Mouse (Mus musculus) lung, postnatal 0 days (tissue): ENCODE data around the gene Susd1. TPM values are rescaled to one million over a fixed set of nuclear protein-coding genes. Genes with fewer than 3 reads are reported as not detected.

Source experiments
- ATAC-seq: fragments of 200-750 bp; cut with Nextera tagmentation; 2 replicates; pipeline ENCODE4 v1.8.0; 2017; ENCODE audit warnings: moderate library complexity
- DNase-seq: peaks from one replicate; pipeline ENCODE4 v3.0.0-alpha.2; 2016; ENCODE audit warnings: low spot score
- H3K27ac ChIP-seq: fragments of 300-500 bp; sonication (generic); 2 replicates; pipeline ENCODE4 v1.5.1; 2014; ENCODE audit warnings: antibody characterized with exemption, mild to moderate bottlenecking, low read length, mixed read lengths
- H3K27me3 ChIP-seq: fragments of 300-500 bp; sonication (generic); replicated peaks from 2 replicates; pipeline ENCODE4 v1.6.1; 2014; ENCODE audit warnings: low read length, mixed read lengths; ENCODE audit not compliant: insufficient read depth
- H3K36me3 ChIP-seq: fragments of 300-500 bp; sonication (generic); 2 replicates; pipeline ENCODE4 v1.6.1; 2014; ENCODE audit warnings: low read length, mixed read lengths; ENCODE audit not compliant: insufficient read depth
- H3K4me1 ChIP-seq: fragments of 300-500 bp; sonication (generic); 2 replicates; pipeline ENCODE4 v1.6.1; 2014; ENCODE audit warnings: antibody characterized with exemption, low read depth, low read length, mixed read lengths; ENCODE audit not compliant: insufficient read depth
- H3K4me2 ChIP-seq: fragments of 300-500 bp; sonication (generic); replicated peaks from 2 replicates; pipeline ENCODE4 v1.6.1; 2014; ENCODE audit warnings: low read depth, mild to moderate bottlenecking, low read length, moderate library complexity, mixed read lengths
- H3K4me3 ChIP-seq: fragments of 300-500 bp; sonication (generic); 2 replicates; pipeline ENCODE4 v1.5.1; 2014; ENCODE audit warnings: low read depth, low read length
- H3K9ac ChIP-seq: fragments of 300-500 bp; sonication (generic); replicated peaks from 2 replicates; pipeline ENCODE4 v1.6.1; 2014; ENCODE audit warnings: low read depth, mild to moderate bottlenecking
- H3K9me3 ChIP-seq: fragments of 300-500 bp; sonication (generic); 2 replicates; pipeline ENCODE4 v1.6.1; 2016; ENCODE audit warnings: low read length, mixed read lengths
- CTCF ChIP-seq: IDR thresholded peaks from 2 replicates; pipeline ENCODE4 v1.5.1; 2016; ENCODE audit warnings: antibody characterized with exemption, mild to moderate bottlenecking
- EP300 ChIP-seq: IDR thresholded peaks from 2 replicates; pipeline ENCODE4 v1.6.1; 2016; ENCODE audit warnings: antibody characterized with exemption, mild to moderate bottlenecking, control low read depth
- WGBS: fragments of 180-500 bp; shearing (Covaris S2); extraction: QIAGEN DNeasy Blood & Tissue Kit; methylation state at CpG from one replicate; pipeline ENCODE4 v1.1.7; 2014; 5-methylcytosine and 5-hydroxymethylcytosine counted together
- polyA plus RNA-seq: library from polyadenylated mRNA; unstranded; fragments of >200 nt; fragmentation: Nextera tagmentation; extraction: Ambion mirVana; gene quantifications from 2 replicates; pipeline ENCODE4 v1.2.1, GENCODE M21; 2015

Gene Susd1
- polyA plus RNA-seq, 1 experiment from 2014 or later, result 1.6 TPM

- TF ChIP-seq EP300, result no peak
- no peak for TF ChIP-seq CTCF
- H3K4me2 ChIP-seq, result no peak overlapping the region
- DNase-seq (no peak), ATAC-seq (peak; percentile 41; the same call in 1 of the 2 replicates)
- H3K36me3 ChIP-seq, result no peaks in the 10 kb centered on the region
- H3K4me1 ChIP-seq, result no peaks in the 10 kb centered on the region
- no peaks in the 10 kb centered on the region for H3K9me3 ChIP-seq
- no peak overlapping the region for H3K27ac ChIP-seq
- no peak overlapping the region for H3K9ac ChIP-seq
- WGBS, result 58% methylated on average over 3 of the region's 3 CpGs
- no peak overlapping the region for H3K4me3 ChIP-seq
- no peaks in the 10 kb centered on the region for H3K27me3 ChIP-seq
These were observed 123.4 kb downstream of the Susd1 start for GRCm38 (mm10) chr4:59314939-59315552.

GRCm38 (mm10) chr4:59312945-59313344 is 125.5 kb downstream of the Susd1 start:
- H3K4me3 ChIP-seq, result no peak overlapping the region
- no peaks in the 10 kb centered on the region for H3K9me3 ChIP-seq
- ATAC-seq (no peak), DNase-seq (peak; percentile 43)
- no peak overlapping the region for H3K4me2 ChIP-seq
- no peak overlapping the region for H3K27ac ChIP-seq
- H3K9ac ChIP-seq, result no peak overlapping the region
- H3K36me3 ChIP-seq, result no peaks in the 10 kb centered on the region
- TF ChIP-seq CTCF, result no peak
- TF ChIP-seq EP300, result no peak
- WGBS, result 48% methylated on average over 7 of the region's 7 CpGs
- H3K4me1 ChIP-seq, result no peaks in the 10 kb centered on the region
- H3K27me3 ChIP-seq, result no peaks in the 10 kb centered on the region

GRCm38 (mm10) chr4:59310590-59310989 is 127.8 kb downstream of the Susd1 start:
- Histone ChIP-seq H3K27ac (no peak overlapping the region), H3K36me3 (no peaks in the 10 kb centered on the region), H3K9me3 (no peaks in the 10 kb centered on the region), H3K27me3 (no peaks in the 10 kb centered on the region), H3K9ac (no peak overlapping the region), H3K4me2 (no peak overlapping the region), H3K4me3 (no peak overlapping the region), H3K4me1 (no peaks in the 10 kb centered on the region)
- DNase-seq (no peak), ATAC-seq (no peak)
- TF ChIP-seq CTCF, result no peak
- TF ChIP-seq EP300, result no peak
- 91% methylated on average over 9 of the region's 9 CpGs for WGBS

- no peaks in the 10 kb centered on the region for H3K9me3 ChIP-seq
- WGBS, result 66% methylated on average over 10 of the region's 10 CpGs
- TF ChIP-seq EP300, result no peak
- no peak for TF ChIP-seq CTCF
- H3K36me3 ChIP-seq, result no peaks in the 10 kb centered on the region
- H3K4me1 ChIP-seq, result no peaks in the 10 kb centered on the region
- ATAC-seq (no peak), DNase-seq (peak; percentile 18)
- H3K4me3 ChIP-seq, result no peak overlapping the region
- no peak overlapping the region for H3K4me2 ChIP-seq
- H3K27ac ChIP-seq, result no peak overlapping the region
- H3K9ac ChIP-seq, result no peak overlapping the region
- H3K27me3 ChIP-seq, result no peaks in the 10 kb centered on the region
These were observed 130.4 kb downstream of the Susd1 start for GRCm38 (mm10) chr4:59307841-59308589.

GRCm38 (mm10) chr4:59302387-59302786 is 136.0 kb downstream of the Susd1 start:
- H3K4me1 ChIP-seq, result no peaks in the 10 kb centered on the region
- WGBS, result 85% methylated on average over 8 of the region's 8 CpGs

GRCm38 (mm10) chr4:59301025-59301815 is 137.2 kb downstream of the Susd1 start:
- Histone ChIP-seq H3K4me3 (no peak overlapping the region), H3K9ac (no peak overlapping the region), H3K4me2 (no peak overlapping the region), H3K27ac (no peak overlapping the region), H3K36me3 (no peaks in the 10 kb centered on the region), H3K9me3 (no peaks in the 10 kb centered on the region), H3K27me3 (no peaks in the 10 kb centered on the region), H3K4me1 (no peaks in the 10 kb centered on the region)
- ATAC-seq, result no peak
- WGBS, result 86% methylated on average over 9 of the region's 9 CpGs
- TF ChIP-seq EP300, result no peak
- no peak for TF ChIP-seq CTCF
- no peak for DNase-seq

More at GRCm38 (mm10) chr4:59302387-59302786, 136.0 kb downstream of the Susd1 start:
- Histone ChIP-seq H3K9me3 (no peaks in the 10 kb centered on the region), H3K27me3 (no peaks in the 10 kb centered on the region), H3K36me3 (no peaks in the 10 kb centered on the region), H3K9ac (no peak overlapping the region), H3K27ac (no peak overlapping the region), H3K4me3 (no peak overlapping the region), H3K4me2 (no peak overlapping the region)
- DNase-seq (no peak), ATAC-seq (no peak)
- no peak for TF ChIP-seq CTCF
